Mouse (Mus musculus) fat pad, adult 2 months (tissue): ENCODE data around the gene Fam126a.

ENCODE experiments used
- DNase-seq: peaks from one replicate; pipeline ENCODE4 v3.0.0-alpha.2; 2011; ENCODE audit warnings: low read depth, low spot score; ENCODE audit errors: extremely low read depth

The Fam126a gene

GRCm38 (mm10) chr5:23994231-23994630 lies 36.3 kb downstream of the Fam126a start:
- no peak for DNase-seq

- no peak for DNase-seq
These were observed 37.0 kb downstream of the Fam126a start for GRCm38 (mm10) chr5:23993553-23993894.

- DNase-seq, result no peak
These were observed 37.5 kb downstream of the Fam126a start for GRCm38 (mm10) chr5:23992876-23993552.

GRCm38 (mm10) chr5:23990001-23990400 lies 40.5 kb downstream of the Fam126a start:
- DNase-seq, result no peak

- DNase-seq, result no peak
These were observed 42.7 kb downstream of the Fam126a start for GRCm38 (mm10) chr5:23987792-23988191.

GRCm38 (mm10) chr5:23982081-23982480 lies 48.4 kb downstream of the Fam126a start:
- DNase-seq, result no peak

- DNase-seq, result no peak
These were observed 52.0 kb downstream of the Fam126a start for GRCm38 (mm10) chr5:23978516-23978915.

- no peak for DNase-seq
These were observed 55.4 kb downstream of the Fam126a start for GRCm38 (mm10) chr5:23974994-23975575.

- DNase-seq, result no peak
These were observed 62.8 kb downstream of the Fam126a start for GRCm38 (mm10) chr5:23967705-23968104.

- DNase-seq, result no peak
These were observed 65.8 kb downstream of the Fam126a start for GRCm38 (mm10) chr5:23964599-23965165.

GRCm38 (mm10) chr5:23953047-23953446 lies 77.4 kb downstream of the Fam126a start:
- DNase-seq, result no peak

GRCm38 (mm10) chr5:23948071-23948470 lies 82.4 kb downstream of the Fam126a start:
- no peak for DNase-seq

GRCm38 (mm10) chr5:23945056-23945455 lies 85.4 kb downstream of the Fam126a start:
- DNase-seq, result no peak

GRCm38 (mm10) chr5:23943534-23943933 lies 87.0 kb downstream of the Fam126a start:
- DNase-seq, result no peak

- DNase-seq, result no peak
These were observed 106.9 kb downstream of the Fam126a start for GRCm38 (mm10) chr5:23923481-23924165.

GRCm38 (mm10) chr5:23922516-23923291 lies 107.8 kb downstream of the Fam126a start:
- DNase-seq, result no peak

- DNase-seq, result no peak
These were observed 109.2 kb downstream of the Fam126a start for GRCm38 (mm10) chr5:23921316-23921715.

- DNase-seq, result no peak
These were observed 110.4 kb downstream of the Fam126a start for GRCm38 (mm10) chr5:23919892-23920731.

- DNase-seq, result no peak
These were observed 113.2 kb downstream of the Fam126a start for GRCm38 (mm10) chr5:23917301-23917700.

GRCm38 (mm10) chr5:23911556-23911955 lies 118.9 kb downstream of the Fam126a start:
- DNase-seq, result no peak
